Mouse (Mus musculus) frontal cortex, postnatal 36 days (tissue): ENCODE results near the gene Phykpl.

Experiments
- DNase-seq, 2 experiments: peaks; one replicate each; pipeline ENCODE4 v3.0.0; 2022; ENCODE audit warnings: low spot score in 2 of 2

The Phykpl gene

GRCm38 (mm10) chr11:51644217-51644616, 59.7 kb downstream of the Phykpl start:
- no peak for DNase-seq

- DNase-seq = no peak
Observed at GRCm38 (mm10) chr11:51645293-51645692, 60.7 kb downstream of the Phykpl start.

GRCm38 (mm10) chr11:51646245-51646644, 61.7 kb downstream of the Phykpl start:
- no peak for DNase-seq

- no peak for DNase-seq
Observed at GRCm38 (mm10) chr11:51646751-51647667, 62.5 kb downstream of the Phykpl start.

- no peak for DNase-seq
Observed at GRCm38 (mm10) chr11:51648566-51648965, 64.0 kb downstream of the Phykpl start.

- DNase-seq = no peak
Observed at GRCm38 (mm10) chr11:51649111-51649888, 64.7 kb downstream of the Phykpl start.

GRCm38 (mm10) chr11:51649889-51650199, 65.3 kb downstream of the Phykpl start:
- DNase-seq = no peak

GRCm38 (mm10) chr11:51650261-51650660, 65.7 kb downstream of the Phykpl start:
- DNase-seq = no peak

- DNase-seq = no peak
Observed at GRCm38 (mm10) chr11:51650691-51651515, 66.3 kb downstream of the Phykpl start, which contains the start of the genes N4bp3 and D930048N14Rik. TSS of gene N4bp3 (minus strand) at chr11:51650842. TSS of gene D930048N14Rik (plus strand) at chr11:51650954.

GRCm38 (mm10) chr11:51652889-51653418, 68.4 kb downstream of the Phykpl start:
- no peak for DNase-seq

GRCm38 (mm10) chr11:51653736-51654135, 69.2 kb downstream of the Phykpl start:
- DNase-seq = no peak
